Mouse (Mus musculus) hematopoietic stem cell, adult 5-6 weeks (primary cell): Measurements from ENCODE around the gene Siglec1. TPM values are rescaled to one million over a fixed set of nuclear protein-coding genes. Genes with fewer than 3 reads are reported as not detected.

Source experiments
- ATAC-seq, 2 experiments: fragments of 125-278 bp in 1 of 2; replicated peaks in 1 of 2; 2 replicates each; pipeline ENCODE4 v1.8.0; 2016 to 2017; ENCODE audit warnings: inconsistent platforms in 2 of 2, mild to moderate bottlenecking in 2 of 2, moderate number of reproducible peaks in 2 of 2, low read depth in 1 of 2, moderate TSS enrichment in 1 of 2; ENCODE audit not compliant: low FRiP score in 2 of 2, poor library complexity in 2 of 2, severe bottlenecking in 2 of 2, insufficient read depth in 1 of 2, low TSS enrichment in 1 of 2
- total RNA-seq: library from RNA; stranded (forward); fragments of 172-1452, 232-1000 nt; gene quantifications from 2 replicates; pipeline ENCODE4 v1.2.3, GENCODE M21; 2017

Gene Siglec1
- 0.19 TPM in 1 of 2 replicates, not detected in the other for total RNA-seq

DNA sequence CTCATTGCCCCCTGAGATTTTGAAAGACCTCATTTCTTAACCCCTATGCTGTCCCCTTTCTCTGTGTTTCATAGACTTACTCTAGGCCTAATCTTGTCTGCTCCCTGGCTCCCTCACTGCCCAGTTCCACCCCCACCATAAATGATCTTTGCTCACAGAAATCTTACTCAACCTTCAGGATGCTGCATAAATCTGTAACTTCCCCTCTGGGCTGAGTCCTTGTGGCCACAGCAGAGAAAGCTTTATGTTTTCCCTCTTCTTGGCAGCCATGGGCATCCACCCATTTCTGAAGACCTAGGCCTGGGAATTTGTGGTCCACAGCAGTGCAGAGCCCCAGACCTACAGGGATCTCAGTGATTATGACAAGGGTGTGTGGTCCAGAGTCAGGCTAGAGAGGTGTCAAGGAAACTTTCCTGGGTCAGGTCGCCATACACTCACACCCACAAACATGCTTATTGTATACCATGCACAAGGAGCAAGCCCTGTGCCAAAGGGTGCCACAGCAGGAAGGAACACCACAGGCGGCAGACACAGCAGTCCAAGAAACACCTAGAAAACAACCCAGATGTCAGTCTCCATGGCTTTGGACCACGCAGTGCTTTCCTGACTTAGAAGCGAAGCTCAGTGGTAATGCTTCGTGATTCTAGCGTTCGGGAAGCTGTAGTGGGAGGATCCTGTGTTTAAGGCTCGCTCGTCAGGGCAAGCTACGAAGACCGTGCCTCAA is at the start of gene Siglec1:
Gene Siglec1 (minus strand): TSS at position 99 of the 724 bp plus-strand sequence.
- peak; percentile 23 to 24; a peak in 1 of 4 replicates for ATAC-seq

DNA sequence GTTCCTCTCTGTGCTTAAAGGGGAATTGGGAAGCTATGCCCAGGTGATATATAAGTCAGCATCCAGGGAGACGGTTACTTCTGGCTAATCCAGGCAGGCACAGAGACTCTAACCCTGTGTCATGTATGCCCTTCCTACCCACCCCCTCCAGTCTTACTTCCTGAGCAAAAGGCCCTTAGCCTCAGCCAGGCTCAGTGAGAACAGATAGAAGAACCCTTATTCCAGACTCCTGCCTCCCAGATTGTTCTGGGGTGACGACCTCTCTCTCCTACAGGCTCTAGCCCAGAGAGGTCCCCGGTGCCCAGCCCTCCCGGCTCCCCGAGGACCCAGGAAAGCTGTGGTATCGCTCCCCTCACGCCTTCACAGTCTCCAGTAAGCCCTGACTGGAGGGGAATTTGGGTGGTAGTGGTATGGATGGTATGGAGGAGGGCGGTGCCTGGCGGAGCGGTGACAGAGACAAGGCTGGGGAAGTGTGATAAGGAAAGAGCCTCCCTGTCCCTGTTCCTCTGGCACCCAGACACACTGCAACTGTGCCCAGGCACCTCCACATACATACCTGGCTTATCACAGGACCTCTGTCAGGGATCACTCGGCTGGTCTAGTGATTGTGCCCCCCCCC is 49.1 kb upstream of the Siglec1 start:
- peak; percentile 57 to 62; a peak in 2 of 4 replicates for ATAC-seq

DNA sequence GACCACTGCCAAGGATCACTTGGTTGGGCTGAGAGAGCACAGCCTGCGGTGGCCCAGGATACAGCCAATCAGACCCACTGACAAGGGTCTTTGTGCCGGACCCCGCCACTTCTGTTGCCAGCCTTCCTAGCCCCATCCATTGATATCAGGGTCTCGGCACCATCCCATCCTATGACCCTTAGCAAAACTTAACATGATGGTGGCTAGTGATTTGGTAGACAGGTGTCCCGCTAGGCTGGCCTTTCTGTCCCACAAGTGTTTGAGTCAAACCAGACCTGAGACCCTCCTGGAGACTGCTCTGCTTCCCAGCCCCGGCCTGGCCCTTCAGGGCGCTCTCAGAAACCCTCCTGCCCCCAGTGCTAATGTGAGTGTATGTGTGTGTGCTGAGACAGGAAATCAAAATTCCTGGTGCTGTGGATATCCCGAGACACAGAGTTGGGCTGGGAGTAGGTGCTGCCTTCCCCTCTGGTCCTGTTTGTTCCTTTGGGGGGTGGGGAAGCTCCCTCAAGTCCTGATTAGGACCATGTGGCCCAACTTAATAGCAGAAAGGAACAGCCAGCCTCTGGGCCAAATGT is 48.3 kb upstream of the Siglec1 start:
- ATAC-seq, result no peak

DNA sequence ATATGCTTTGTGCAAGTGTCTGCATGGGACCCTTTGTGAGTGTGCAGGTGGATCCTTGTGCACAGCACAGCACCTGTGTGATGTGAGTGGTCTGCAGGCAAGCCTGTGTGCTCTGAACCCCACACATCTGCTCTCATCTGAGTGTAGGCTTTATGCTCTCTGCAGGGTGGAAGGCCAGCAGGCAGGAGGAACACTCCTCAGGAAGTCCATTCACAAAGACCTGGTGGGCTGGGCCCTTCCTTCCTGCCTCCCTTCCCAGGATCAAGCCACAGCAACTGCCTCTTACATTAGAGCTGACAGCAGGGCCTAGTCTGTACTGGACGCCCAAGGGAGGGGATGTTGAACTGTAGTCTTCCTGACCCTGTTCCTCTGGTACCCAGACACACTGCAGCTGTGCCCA is 47.8 kb upstream of the Siglec1 start:
- ATAC-seq, result no peak

DNA sequence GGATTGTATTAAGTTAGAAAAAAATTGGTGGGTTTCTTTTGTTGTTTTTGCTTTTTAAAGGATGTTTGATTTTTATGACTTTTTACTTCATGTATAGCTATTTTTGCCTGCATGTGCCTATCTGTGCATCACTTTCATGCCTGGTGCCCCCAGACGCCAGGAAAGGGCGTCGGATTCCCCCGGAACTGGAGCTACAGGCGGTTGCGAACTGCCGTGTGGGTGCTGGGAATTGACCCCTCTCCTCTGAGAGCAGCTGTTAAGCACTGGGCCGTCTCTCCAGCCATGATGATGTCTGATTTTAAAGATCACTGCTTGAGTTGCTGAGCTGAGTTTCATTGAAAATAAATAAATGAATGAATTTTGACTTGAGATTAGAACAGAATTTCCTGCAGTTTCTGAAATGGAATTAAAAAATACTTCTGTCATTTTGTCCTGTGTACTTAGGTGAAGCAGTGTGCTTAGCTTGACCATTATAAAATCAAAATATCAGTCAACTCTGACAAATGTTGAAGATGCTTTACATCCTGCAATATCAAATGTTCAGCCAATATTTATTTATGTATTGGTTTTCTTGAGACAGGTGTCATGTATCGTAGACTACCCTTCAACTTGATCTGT is 46.5 kb upstream of the Siglec1 start, which contains the start of gene Gm11037:
Gene Gm11037 (plus strand): TSS at position 568 of the 618 bp plus-strand sequence.
- ATAC-seq, result no peak

DNA sequence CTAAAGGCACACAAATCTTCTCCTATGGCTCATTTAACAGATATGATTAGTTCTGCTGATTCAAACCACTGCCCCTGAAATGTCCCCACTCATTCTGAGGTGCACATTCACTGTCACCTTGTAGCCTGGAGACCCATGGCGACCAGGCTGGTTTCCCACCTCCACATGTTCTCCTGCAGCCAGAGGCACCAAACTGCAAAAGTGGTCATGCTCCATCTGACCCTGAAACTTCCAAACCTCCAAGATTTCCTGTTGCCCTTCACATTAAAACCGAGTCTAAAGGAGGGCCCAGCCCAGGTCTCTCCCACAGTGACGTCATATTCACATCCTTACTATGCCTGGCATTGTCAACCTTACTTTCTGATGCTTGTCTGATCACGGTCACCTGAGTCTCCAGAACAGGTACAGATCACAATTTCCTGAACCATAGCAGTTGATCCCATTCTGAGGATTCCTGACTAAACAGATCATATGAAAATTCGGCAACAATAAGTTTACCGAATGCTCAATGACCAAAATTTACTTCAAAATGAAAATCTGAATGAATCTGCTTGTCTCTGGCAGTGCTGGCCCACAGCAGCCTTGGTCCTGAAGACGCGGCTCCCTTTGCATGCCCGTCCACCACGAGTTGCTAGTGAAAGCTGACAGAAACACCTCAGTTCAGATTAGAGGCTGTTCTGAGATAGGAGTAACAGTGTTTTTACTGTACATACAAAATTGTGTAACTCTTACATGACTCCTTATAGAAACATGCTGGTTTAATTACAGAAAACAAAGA is 45.7 kb upstream of the Siglec1 start:
- no peak for ATAC-seq

DNA sequence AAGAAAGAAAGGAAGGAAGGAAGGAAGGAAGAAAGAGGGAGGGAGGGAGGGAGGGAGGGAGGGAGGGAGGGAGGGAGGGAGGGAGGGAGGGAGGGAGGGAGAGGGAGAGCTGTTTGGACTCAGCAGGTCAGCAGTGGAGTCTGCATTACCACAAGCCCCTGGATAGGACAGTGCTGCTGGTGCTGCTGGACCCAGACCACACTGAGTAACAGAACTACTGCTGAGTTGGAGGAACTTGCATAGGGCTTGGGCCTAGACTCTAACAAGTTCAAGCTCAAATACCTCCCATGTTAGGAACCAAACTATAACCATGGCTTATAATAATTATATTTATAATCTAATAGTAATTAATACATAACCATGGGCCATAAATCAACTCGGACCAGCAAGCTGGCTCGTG is 44.3 kb upstream of the Siglec1 start:
- ATAC-seq, result no peak

DNA sequence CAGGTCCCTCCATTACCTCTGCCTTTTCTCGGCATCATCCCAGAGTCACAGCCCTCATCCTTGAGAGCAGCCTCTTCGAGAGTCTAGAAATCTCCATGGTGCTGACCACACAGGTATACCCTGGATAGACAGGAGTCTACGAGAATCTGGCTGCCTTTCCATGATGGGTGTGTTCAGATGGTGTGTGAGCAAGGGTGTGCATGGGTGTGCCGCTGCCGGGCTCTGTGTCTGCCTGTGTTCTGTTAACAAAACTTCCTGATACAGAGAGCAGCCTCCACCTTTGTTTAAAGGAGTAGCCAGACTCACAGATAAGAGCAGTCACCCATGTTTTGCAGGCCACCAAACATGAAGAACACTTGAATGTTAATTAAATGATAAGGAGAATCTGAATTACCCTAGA is 43.3 kb upstream of the Siglec1 start:
- no peak for ATAC-seq

DNA sequence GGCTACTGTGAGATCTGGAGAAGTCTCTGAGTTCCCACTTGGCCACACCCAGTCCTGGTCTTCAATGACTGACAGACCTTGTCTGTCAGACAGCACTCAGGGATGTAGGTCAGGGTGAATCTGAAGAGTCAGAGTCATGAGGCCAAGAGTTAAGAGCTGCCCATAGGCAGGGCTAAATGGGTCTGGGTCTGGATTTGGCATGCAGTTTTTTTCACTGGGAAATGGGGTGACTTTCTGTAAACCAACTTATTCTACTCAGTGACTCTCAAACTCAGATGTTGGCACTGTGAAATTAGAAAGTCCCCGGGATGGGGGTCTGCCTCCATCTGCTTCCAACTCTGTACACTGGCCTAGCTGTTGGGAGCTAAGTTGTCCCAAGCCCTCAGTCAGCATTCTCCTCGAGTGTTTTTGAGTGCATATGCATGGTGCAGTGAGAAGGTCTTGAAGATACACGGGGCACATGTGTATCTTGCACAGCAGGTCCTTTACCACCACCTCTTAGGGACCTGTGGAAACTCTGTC is 42.1 kb upstream of the Siglec1 start:
- ATAC-seq, result no peak

DNA sequence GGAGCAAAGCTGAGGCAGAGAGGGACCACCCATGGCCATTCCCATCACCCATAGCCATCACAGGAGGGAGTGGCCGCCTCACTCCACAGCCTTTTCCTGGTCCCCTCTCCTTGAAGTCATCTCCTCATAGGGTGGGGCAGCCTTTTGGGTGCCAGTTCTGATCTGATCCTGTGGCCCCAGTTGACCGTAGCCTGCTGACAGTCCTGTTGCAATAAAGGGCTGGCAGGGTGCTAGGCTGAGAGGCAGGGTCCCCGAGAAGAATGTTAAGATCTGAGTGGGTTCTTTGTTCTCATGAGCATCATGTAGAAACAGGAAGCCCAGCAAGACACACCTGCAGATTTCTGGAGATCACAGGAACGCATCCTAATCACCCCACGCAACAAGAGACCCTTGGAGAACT is 41.6 kb upstream of the Siglec1 start:
- ATAC-seq, result no peak

DNA sequence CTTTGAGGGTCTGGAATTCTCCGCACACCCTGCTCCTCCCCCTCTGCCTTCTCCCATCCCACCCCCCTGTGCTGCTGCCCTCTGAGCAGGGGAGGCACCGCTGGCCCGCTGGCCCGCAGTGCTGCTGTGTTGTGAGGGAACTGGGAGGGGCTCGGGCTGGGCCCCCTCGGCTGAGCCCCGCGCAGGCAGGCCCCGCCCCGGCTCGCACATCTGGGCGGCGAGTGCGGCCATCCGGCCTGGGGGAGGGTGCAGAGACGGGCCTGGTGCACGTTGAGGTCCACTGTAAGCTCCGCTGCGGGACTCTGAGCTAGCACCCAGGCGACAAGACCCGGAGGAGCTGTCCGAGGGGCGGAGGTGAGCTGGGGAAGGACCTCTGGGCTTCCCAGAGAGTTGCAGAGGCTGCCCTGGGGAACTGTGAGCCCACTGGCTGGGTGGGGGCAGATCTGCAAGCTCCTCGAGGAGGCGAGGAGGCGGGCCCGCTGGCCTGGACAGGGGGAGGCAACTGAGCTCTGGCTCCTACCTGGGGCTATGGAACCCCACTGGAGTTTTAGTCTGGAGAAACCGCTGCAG is 40.7 kb upstream of the Siglec1 start, which contains the start of gene Hspa12b:
Gene Hspa12b (plus strand): TSS at position 120 of the 570 bp plus-strand sequence.
- ATAC-seq, result peak; percentile 40 to 46

DNA sequence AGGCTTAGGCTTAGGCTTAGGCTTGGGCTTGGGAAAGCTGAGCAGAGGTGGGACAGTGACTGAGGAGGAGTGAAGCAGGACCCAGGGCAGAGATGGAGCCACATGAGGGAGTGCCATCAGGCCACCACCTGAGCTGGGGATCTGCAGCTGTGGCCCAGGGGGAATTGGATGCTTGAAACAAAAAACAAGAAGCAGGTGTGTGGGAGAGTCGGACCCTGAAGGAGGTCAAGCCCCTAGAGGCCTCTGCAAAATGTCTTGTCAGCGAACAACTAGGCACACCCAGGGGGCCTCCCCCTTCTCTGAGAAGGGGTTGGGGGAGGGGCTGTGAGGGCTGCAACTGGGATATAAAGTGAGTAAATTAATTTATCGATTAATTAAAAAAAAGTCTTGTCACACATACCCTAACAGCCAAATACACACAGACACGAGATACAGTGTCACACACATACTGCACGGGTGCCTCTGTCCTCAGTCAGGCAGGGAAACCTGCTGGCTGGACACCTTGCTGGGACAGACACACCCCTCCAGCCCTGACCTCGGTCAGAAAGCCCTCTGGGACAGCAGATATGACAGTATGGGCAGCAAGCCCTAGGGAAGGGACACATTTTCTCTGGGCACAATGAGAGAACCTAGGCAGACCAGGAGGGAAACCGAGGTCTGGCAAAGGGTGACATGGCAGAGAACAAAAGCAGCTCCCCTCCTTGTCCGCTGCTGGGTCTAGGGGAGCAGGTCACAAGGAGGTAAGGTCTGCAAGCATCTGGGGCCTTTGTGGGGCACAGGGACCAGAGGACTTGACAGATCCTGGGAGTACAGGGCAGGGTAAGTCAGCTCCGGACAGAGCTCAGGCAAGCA is 39.6 kb upstream of the Siglec1 start:
- ATAC-seq, result no peak

DNA sequence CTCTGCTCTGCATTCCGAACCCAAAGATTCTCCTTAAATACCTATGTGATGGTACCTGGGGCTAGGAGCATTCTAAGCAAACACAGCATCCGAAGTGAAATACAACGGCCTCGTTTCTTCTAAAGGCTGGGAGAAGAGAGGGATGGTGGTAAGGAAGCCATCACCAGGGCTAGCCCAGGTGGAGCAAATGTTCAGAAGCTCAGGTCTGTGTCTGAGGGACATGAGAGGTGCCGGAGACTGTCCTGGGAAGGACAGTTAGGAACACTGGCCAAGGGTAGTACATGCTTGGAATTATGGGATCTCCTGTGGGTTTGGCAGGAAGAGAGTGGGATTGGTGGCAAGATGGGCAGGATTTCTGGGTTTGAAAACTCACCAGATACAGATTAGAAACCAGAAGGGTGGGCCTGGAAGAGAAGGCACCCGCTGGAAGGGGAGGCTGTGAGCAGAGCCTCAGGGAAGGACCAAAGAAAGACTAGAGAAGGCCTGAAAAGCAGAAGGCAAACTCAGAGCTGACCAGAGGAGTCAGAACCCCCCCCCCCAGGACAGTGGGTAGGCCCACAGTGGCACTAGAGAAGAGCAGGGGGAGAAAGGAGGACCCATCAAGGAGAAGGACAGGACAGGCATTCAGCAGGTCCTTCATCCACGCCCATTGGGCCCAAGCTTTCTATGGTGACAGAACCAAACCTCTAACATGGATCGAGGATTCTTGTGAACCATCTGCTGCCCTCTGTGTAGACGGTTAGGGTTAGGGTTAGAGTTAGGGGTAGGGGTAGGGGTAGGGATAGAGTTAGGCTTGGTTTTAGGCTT is 38.8 kb upstream of the Siglec1 start:
- no peak for ATAC-seq

DNA sequence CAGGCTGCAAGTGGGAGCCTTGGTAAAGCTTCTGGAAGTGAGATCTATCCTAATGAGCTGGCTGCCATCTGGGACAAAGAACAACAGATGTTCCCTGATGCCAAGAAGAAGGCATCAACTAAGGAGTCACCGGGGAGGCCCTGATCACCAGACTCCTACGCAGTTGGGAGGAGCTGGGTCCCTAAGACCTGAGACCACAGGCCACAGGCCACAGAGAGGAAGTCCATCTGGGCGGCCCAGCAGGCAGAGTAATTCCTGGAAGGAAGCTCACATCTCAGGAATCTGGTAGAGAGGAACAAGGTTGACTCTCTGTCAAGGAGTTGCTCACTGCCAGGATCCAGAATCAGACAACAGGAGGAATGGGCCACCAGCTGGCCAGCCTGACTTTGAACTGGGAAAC is 37.6 kb upstream of the Siglec1 start:
- peak in 1 of 2 experiments; percentile 40; a peak in 2 of 4 replicates for ATAC-seq

DNA sequence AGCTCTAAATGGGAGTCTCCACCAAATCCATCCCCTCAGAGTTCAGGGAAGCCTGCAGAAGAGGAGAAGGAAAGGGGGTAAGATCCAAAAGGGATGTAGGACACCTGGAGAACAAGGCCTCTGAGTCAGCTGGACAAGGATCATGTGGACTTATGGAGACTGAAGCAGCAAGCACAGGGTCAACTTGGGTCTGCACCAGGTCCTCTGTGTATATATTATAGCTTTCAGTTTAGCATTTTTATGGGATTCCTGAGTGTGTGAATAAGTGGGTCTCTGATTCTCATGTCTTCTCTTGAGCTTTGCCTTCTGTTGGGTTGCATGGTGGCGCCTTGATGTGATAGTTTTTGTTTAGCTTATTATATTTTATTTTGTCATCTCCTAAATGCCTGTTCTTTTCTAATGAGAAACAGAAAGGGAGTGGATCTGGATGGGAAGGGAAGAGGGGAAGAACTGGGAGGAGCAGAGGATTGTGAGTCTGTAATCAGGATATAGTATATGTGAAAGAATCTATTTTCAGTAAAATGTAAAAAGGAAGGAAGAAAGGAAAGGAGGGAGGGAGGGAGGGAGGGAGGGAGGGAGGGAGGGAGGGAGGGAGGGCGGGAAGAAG is 32.5 kb upstream of the Siglec1 start:
- ATAC-seq, result no peak
